Mouse (Mus musculus) inflammation-experienced regulatory T-cells, adult 6 months (primary cell): ENCODE data around the gene Nxnl1. TPM values are rescaled to one million over a fixed set of nuclear protein-coding genes. Genes with fewer than 3 reads are reported as not detected.

Experiments used
- ATAC-seq: one replicate; pipeline ENCODE4 v1.8.0; 2017
- polyA plus RNA-seq, 3 experiments: library from polyadenylated mRNA; unstranded; fragments of 100-300 nt; shearing (Covaris generic); gene quantifications; one replicate each; pipeline ENCODE4 v1.2.1; 2017

The Nxnl1 gene
- polyA plus RNA-seq, 3 experiments from 2014 or later: 0.13 TPM; not detected in 2

DNA sequence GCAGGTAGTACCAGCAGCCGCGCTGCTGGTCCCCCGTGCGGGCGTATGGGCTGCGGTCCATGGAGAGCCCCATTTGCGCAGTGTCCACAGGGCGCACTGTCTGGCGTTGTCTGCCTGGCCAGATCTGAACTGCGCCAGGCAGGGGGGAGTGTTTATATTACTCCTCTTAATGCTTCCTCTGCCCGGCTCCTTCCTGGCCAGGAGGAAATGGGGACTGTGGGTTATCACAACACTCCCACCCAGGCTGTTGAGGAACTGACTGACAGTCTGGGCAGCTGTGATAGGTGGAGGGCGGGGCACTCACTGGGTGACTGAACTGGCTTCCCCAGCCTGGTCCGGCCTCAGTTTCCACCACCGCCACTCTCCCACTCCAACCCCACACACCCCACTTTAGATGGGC is 54.8 kb downstream of the Nxnl1 start, which contains the start of gene Plvap:
Gene Plvap, minus strand, starts transcription at position 109 of the 400 bp plus-strand sequence.
- ATAC-seq: no peak

Other genes with a start within 250 kb of the Nxnl1 start
- 100 to 1,000 TPM; 185 to 341 (median 339) TPM for gene Use1, start 199.8 kb downstream of the Nxnl1 start, polyA plus RNA-seq
- gene Ocel1, start 195.3 kb downstream of the Nxnl1 start, polyA plus RNA-seq: 1 to 10 TPM; 3.3 to 4.7 (median 4.5) TPM
- 1 to 10 TPM in 2 of 3 experiments, under 1 TPM in 1; 0.93 to 2.4 (median 1.1) TPM for gene Nr2f6, start 184.6 kb downstream of the Nxnl1 start, polyA plus RNA-seq
- under 1 TPM in 2 of 3 experiments, not detected in 1; 0.13 to 0.21 TPM for gene Ushbp1, start 170.8 kb downstream of the Nxnl1 start, polyA plus RNA-seq
- gene Babam1, start 169.7 kb downstream of the Nxnl1 start, polyA plus RNA-seq: 10 to 100 TPM; 52.0 to 70.5 (median 54.7) TPM
- gene Ankle1, start 160.6 kb downstream of the Nxnl1 start, polyA plus RNA-seq: 1 to 10 TPM in 2 of 3 experiments, under 1 TPM in 1; 0.62 to 4.9 (median 1.2) TPM
- gene Abhd8, start 102.9 kb downstream of the Nxnl1 start, polyA plus RNA-seq: 10 to 100 TPM; 21.0 to 24.0 (median 23.1) TPM
- 10 to 100 TPM; 68.3 to 83.2 (median 80.6) TPM for gene Mrpl34, start 101.6 kb downstream of the Nxnl1 start, polyA plus RNA-seq
- 10 to 100 TPM; 24.3 to 40.4 (median 25.5) TPM for gene Dda1, start 97.4 kb downstream of the Nxnl1 start, polyA plus RNA-seq
- under 1 TPM in 2 of 3 experiments, not detected in 1; 0.11 to 0.31 TPM for gene Ano8, start 80.6 kb downstream of the Nxnl1 start, polyA plus RNA-seq
- 1 to 10 TPM; 2.6 to 6.5 (median 3.4) TPM for gene Gtpbp3, start 78.5 kb downstream of the Nxnl1 start, polyA plus RNA-seq
- gene Plvap, start 54.8 kb downstream of the Nxnl1 start, polyA plus RNA-seq: not detected
- not detected for gene Ccdc194, start 40.9 kb downstream of the Nxnl1 start, polyA plus RNA-seq
- gene Bst2, start 29.1 kb downstream of the Nxnl1 start, polyA plus RNA-seq: 10 to 100 TPM; 52.2 to 66.6 (median 61.8) TPM
- gene Mvb12a, start 23.7 kb downstream of the Nxnl1 start, polyA plus RNA-seq: 10 to 100 TPM; 38.1 to 75.7 (median 43.5) TPM
- 1 to 10 TPM in 1 of 3 experiments, under 1 TPM in 1, not detected in 1; 0.97 to 2.1 TPM for gene Tmem221, start 7.7 kb downstream of the Nxnl1 start, polyA plus RNA-seq
- gene Slc27a1, start 2.3 kb upstream of the Nxnl1 start, polyA plus RNA-seq: 1 to 10 TPM; 4.5 to 8.6 (median 5.8) TPM
- gene Pgls, start 25.6 kb upstream of the Nxnl1 start, polyA plus RNA-seq: 10 to 100 TPM; 52.1 to 61.7 (median 60.1) TPM
- gene Fam129c, start 31.0 kb upstream of the Nxnl1 start, polyA plus RNA-seq: 1 to 10 TPM; 1.5 to 2.0 (median 1.7) TPM
- 10 to 100 TPM in 2 of 3 experiments, 1 to 10 TPM in 1; 8.7 to 14.8 (median 13.6) TPM for gene Colgalt1, start 44.4 kb upstream of the Nxnl1 start, polyA plus RNA-seq
- gene Unc13a, start 105.2 kb upstream of the Nxnl1 start, polyA plus RNA-seq: under 1 TPM; 0.42 to 0.67 (median 0.54) TPM
- 10 to 100 TPM; 18.9 to 30.3 (median 22.5) TPM for gene Jak3, start 109.7 kb upstream of the Nxnl1 start, polyA plus RNA-seq
- 10 to 100 TPM; 11.7 to 25.4 (median 22.8) TPM for gene Insl3, start 122.6 kb upstream of the Nxnl1 start, polyA plus RNA-seq
- 1 to 10 TPM; 2.8 to 5.6 (median 4.3) TPM for gene B3gnt3, start 135.2 kb upstream of the Nxnl1 start, polyA plus RNA-seq
- gene Fcho1, start 159.1 kb upstream of the Nxnl1 start, polyA plus RNA-seq: 10 to 100 TPM; 37.6 to 66.4 (median 54.3) TPM